Mouse (Mus musculus): Measurements from ENCODE around the gene Cdc26. TPM values are rescaled to one million over a fixed set of nuclear protein-coding genes. Genes with fewer than 3 reads are reported as not detected.

Gene Cdc26
- polyA plus RNA-seq, 1 experiment from 2014 or later: 104 TPM

DNA sequence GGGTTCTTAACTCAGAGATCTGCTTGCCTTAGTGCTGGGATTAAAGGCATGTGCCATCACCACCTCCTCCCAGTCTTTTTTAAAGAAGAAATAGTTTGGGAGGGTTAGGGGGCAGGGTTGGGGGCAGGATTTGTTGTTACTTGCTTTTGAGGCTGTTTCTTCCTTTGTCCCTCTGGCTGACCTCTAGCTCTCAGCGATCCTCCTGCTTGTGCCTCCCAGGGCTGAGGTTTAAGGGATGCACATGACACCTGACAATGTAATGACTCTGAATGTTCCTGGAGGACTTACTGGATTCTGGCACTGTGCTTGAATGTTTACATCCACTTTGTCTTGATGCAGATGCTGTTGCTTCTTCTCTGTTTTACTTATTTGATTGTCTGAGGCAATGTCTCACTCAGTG lies 36.0 kb downstream of the Cdc26 start:
- no peak overlapping the region for H3K9ac ChIP-seq (replicated peaks)
- no peak overlapping the region for H3K27ac ChIP-seq (replicated peaks)
- H3K4me3 ChIP-seq: no peak overlapping the region
- 0% methylated on average over 1 of the region's 1 CpGs for WGBS
- H3K4me2 ChIP-seq (replicated peaks): no peak overlapping the region
- H3K36me3 ChIP-seq: no peaks in the 10 kb centered on the region
- no peaks in the 10 kb centered on the region for H3K4me1 ChIP-seq
- H3K9me3 ChIP-seq: no peaks in the 10 kb centered on the region
- no peak for ATAC-seq (replicated peaks)
- no peaks in the 10 kb centered on the region for H3K27me3 ChIP-seq

DNA sequence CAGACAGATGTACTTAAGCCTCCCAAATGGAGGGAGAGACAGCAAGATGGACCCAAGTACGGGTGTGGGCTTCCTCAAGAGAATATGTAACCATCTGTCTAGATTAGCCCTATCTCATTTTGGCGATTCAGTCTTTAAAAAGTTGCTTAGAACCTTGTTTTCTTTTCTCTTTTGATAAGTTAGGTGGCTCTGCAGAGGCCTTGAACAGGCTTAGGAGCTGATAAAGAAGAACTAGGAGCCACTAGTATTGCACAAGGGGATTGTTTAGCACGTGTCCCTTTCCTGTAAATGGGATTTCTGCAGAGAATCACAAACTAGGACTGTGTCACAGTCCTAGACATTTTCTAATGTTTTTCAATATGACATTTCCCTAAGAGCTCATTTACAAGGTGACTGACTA lies 39.4 kb downstream of the Cdc26 start:
- H3K9me3 ChIP-seq: no peaks in the 10 kb centered on the region
- no peak for ATAC-seq (replicated peaks)

DNA sequence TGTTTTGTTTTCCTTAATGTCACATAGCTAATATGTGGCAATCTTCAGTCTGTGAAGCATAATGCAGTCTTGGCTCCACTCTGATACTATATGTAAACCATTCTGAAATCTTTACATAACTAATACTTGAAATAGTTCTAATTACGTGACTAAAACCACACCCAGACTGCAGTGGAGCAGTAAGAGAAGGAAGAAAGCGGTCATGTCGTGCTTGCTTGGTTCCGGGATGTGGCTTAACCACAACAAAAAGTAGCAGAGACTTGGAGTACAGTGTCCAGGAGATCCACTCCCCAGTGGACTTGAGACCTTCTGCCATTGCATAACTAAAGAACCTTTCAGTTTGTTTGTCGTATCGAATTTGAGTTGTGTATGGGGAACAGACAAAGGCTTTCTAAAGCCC lies 40.9 kb downstream of the Cdc26 start:
- no peak overlapping the region for H3K4me2 ChIP-seq (replicated peaks)
- H3K4me1 ChIP-seq: no peaks in the 10 kb centered on the region
- ATAC-seq (replicated peaks): no peak
- no peaks in the 10 kb centered on the region for H3K36me3 ChIP-seq
- no peaks in the 10 kb centered on the region for H3K27me3 ChIP-seq
- H3K9ac ChIP-seq (replicated peaks): no peak overlapping the region
- H3K4me3 ChIP-seq: no peak overlapping the region
- H3K27ac ChIP-seq (replicated peaks): no peak overlapping the region
- no peaks in the 10 kb centered on the region for H3K9me3 ChIP-seq
- 89% methylated on average over 6 of the region's 6 CpGs for WGBS

More for the DNA sequence above, 39.4 kb downstream of the Cdc26 start:
- no peaks in the 10 kb centered on the region for H3K36me3 ChIP-seq
- H3K9ac ChIP-seq (replicated peaks): no peak overlapping the region
- no peak overlapping the region for H3K4me2 ChIP-seq (replicated peaks)
- H3K27me3 ChIP-seq: no peaks in the 10 kb centered on the region
- WGBS: 87% methylated on average over 3 of the region's 3 CpGs
- no peak overlapping the region for H3K27ac ChIP-seq (replicated peaks)
- H3K4me1 ChIP-seq: no peaks in the 10 kb centered on the region
- no peak overlapping the region for H3K4me3 ChIP-seq

DNA sequence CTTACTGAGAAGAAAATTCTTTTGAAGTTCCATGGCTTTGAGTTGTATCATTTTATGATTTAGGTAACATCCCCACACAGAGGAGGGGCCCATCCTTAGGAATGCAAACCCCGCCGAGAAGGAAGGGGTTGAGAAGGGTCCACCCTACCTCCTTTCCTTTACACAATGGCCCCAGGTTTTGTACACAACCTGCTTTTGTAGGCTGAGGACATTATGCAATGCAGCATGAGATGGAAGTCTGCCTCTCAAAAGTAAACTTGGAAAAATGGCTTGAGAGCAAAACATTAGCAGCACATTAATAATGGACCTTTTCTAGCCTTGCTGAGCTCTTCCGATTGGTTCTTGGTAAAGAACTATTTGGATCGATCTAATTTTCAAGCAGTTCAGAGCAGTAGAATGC lies 42.2 kb downstream of the Cdc26 start:
- H3K9me3 ChIP-seq: no peaks in the 10 kb centered on the region
- ATAC-seq (replicated peaks): no peak
- 84% methylated on average over 4 of the region's 4 CpGs for WGBS
- no peaks in the 10 kb centered on the region for H3K36me3 ChIP-seq
- no peak overlapping the region for H3K4me2 ChIP-seq (replicated peaks)
- no peak overlapping the region for H3K4me3 ChIP-seq
- H3K4me1 ChIP-seq: peaks cover 8% of the 10 kb centered on the region
- no peak overlapping the region for H3K27ac ChIP-seq (replicated peaks)
- no peaks in the 10 kb centered on the region for H3K27me3 ChIP-seq
- H3K9ac ChIP-seq (replicated peaks): no peak overlapping the region

DNA sequence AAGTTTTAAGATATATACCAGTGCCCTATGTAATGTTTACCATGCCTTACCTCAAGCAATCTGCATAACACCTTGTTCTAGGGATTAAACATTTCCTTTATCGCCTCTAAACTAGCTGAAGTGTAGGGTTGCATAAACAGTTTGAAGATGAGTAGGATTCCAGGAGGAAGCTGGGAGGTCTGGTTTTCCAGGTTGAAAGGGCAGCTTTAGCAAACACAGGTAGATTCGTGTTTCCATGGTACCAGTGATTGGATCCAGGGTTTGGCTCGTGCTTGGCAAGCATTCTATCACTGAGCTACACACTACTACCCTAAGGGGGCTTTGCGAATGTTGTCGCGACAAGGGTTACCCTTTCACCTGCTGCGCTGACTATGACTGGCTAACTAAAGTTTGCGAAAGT lies 44.1 kb downstream of the Cdc26 start:
- Histone ChIP-seq H3K4me1 (peaks cover 17% of the 10 kb centered on the region), H3K4me3 (no peak overlapping the region), H3K9ac (replicated peaks) (no peak overlapping the region), H3K9me3 (no peaks in the 10 kb centered on the region), H3K27me3 (no peaks in the 10 kb centered on the region), H3K4me2 (replicated peaks) (no peak overlapping the region), H3K36me3 (no peaks in the 10 kb centered on the region), H3K27ac (replicated peaks) (no peak overlapping the region)
- ATAC-seq (replicated peaks): no peak
- WGBS: 93% methylated on average over 8 of the region's 8 CpGs

DNA sequence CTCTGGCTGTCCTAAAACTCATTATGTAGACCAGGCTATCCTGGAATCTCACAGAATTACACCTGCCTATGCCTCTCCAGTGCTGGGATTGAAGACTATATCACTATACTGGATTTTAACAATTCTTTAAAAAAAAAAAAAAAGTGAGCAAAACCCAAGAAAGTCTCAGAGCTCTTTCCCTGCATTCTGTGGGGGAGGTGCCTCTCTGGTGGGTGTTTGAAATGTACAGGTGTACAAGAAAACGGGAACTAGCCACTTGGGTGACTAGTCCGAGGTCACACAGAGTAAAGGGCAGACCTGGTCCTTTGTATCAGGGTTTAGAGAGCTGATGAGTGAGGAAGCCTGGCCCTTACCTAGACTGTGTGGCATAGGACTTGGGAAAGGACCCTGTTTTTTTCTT lies 46.0 kb downstream of the Cdc26 start:
- 89% methylated on average over 2 of the region's 2 CpGs for WGBS
- no peaks in the 10 kb centered on the region for H3K9me3 ChIP-seq
- H3K4me1 ChIP-seq: peaks cover 23% of the 10 kb centered on the region
- ATAC-seq (replicated peaks): no peak
- no peaks in the 10 kb centered on the region for H3K27me3 ChIP-seq
- no peak overlapping the region for H3K4me3 ChIP-seq
- H3K27ac ChIP-seq (replicated peaks): no peak overlapping the region
- H3K4me2 ChIP-seq (replicated peaks): no peak overlapping the region
- no peaks in the 10 kb centered on the region for H3K36me3 ChIP-seq
- no peak overlapping the region for H3K9ac ChIP-seq (replicated peaks)

DNA sequence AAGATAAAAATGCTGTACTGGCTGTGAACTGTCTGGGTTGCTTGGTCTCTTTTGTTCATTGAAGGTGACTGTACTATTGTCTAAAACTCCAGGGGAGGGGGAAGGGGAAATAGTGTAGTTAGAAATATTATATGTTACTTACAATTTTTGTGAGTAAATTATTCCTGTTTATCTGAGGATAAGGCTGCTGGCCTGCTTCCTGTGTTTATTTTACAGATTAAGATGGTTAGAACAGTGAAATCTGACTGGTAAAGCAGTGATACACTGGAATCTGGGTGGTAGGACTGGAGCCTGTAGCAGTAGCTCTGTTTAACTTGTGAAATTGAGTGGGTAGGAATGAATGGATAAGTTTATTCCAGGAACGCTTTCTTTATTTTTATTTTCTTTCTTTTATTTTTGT lies 46.4 kb downstream of the Cdc26 start:
- Histone ChIP-seq H3K4me2 (replicated peaks) (peak overlapping the region; percentile 54), H3K36me3 (no peaks in the 10 kb centered on the region), H3K9ac (replicated peaks) (no peak overlapping the region), H3K4me3 (peak overlapping the region; percentile 71; the same call in 1 of the 2 replicates), H3K9me3 (no peaks in the 10 kb centered on the region), H3K27me3 (no peaks in the 10 kb centered on the region), H3K27ac (replicated peaks) (no peak overlapping the region), H3K4me1 (peaks cover 23% of the 10 kb centered on the region)
- ATAC-seq (replicated peaks): no peak
- WGBS: 100% methylated on average over 1 of the region's 1 CpGs

DNA sequence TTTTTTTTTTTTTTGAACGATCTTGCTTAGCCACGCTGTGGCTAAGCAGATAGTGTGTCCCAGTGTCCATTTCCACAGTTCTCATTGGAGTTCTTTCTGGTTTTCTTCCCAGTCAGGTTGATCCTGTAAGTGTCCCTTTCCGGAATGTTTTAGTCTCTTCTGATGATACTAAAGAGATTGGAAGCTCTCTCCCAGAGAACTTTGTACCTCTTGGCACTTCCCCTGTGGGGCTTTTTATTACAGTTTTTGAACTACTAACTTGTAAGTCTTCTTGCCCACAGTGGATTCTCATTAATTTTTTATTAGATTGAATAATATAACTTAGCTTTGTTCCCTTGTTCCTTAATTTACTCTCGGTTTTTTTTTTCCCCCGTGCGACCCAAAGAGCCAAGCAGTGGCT lies 46.9 kb downstream of the Cdc26 start:
- WGBS: 50% methylated on average over 6 of the region's 6 CpGs
- H3K27me3 ChIP-seq: no peaks in the 10 kb centered on the region
- no peak overlapping the region for H3K27ac ChIP-seq (replicated peaks)

DNA sequence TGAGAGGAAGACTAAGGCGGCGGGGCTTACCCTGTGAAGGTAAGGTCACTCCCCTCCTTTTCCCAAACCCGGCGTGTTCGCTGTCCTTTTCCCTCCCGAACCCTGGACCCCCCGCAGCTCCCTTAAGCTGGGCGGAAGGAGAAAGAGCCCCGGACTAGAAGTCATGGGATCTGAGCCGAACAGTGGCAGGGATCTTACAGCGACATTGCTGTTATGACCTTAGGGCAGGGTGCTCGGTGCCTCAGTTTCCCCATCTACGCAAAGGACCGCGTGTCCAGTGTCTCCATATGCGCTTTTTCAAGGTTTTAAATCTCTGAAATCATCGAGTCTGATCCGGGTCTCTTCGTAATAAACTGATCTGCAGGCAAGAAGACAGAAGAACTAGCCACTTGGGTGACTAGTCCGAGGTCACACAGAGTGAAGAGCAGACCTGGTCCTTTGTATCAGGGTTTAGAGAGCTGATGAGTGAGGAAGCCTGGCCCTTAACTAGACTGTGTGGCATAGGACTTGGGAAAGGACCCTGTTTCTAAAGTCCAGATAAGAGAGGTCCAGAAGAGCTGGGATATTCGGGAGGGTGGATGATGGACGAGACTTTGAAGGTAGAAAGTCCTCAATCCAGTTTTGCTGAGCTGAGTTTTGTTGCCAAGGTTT lies 47.5 kb downstream of the Cdc26 start:
- Histone ChIP-seq H3K36me3 (no peaks in the 10 kb centered on the region), H3K4me2 (replicated peaks) (peak overlapping the region; percentile 54), H3K4me1 (peaks cover 23% of the 10 kb centered on the region), H3K9me3 (no peaks in the 10 kb centered on the region), H3K9ac (replicated peaks) (peak overlapping the region; percentile 61), H3K4me3 (peak overlapping the region; percentile 71), H3K27me3 (no peaks in the 10 kb centered on the region), H3K27ac (replicated peaks) (0 out of 2 replicates have a peak overlapping the region, but pooled peaks have one; percentile 24)
- under 1% methylated on average over 21 of the region's 22 CpGs for WGBS
- 0 out of 2 replicates have a peak, but pooled peaks have one; percentile 3 for ATAC-seq (replicated peaks)

More for the DNA sequence above, 46.9 kb downstream of the Cdc26 start:
- Histone ChIP-seq H3K4me3 (peak overlapping the region; percentile 71), H3K36me3 (no peaks in the 10 kb centered on the region), H3K4me1 (peaks cover 23% of the 10 kb centered on the region), H3K9me3 (no peaks in the 10 kb centered on the region), H3K4me2 (replicated peaks) (peak overlapping the region; percentile 54), H3K9ac (replicated peaks) (peak overlapping the region; percentile 61; the same call in 1 of the 2 replicates)
- ATAC-seq (replicated peaks): no peak

DNA sequence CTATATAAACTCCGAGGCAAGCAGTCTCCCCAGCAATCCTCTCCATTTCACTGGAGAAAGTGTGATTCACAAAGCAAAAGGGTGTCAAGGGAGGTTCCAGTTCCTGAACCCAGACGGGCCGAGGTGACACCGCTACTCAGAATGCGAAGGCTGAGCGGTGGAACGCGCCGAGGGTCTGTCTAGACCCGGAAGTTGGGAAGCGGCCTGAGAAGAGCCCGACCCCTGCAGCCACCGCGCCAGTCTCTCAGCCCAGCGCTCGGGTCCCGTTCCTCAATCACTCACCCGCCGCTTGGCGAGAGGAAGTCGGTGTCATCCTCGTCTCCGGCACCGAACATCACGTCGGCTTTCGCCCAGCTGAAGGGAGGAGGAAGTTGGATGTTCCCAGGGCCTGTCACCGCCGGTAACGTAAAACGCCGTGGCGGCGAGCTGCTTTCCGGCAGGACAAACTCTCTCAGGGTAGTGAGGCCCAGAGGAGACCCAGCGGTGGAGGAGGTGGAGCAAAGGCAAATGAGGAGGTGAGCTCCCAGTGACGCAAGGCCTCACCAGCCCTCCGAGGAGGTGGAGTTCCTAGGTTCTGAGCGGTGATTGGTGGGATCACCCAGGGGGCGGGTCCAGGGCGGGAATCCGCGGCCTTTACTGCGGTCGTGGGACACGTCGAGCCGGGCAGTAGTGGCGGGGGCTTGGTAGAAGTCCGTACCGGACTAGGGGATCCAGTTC lies 48.2 kb downstream of the Cdc26 start, which contains the start of the genes Fkbp15 and Slc31a1:
Gene Fkbp15 (minus strand): TSS at position 461 of the 717 bp plus-strand sequence.
Gene Slc31a1 (plus strand): TSS at position 640 of the 717 bp plus-strand sequence.
- Histone ChIP-seq H3K4me1 (peaks cover 23% of the 10 kb centered on the region), H3K27me3 (no peaks in the 10 kb centered on the region), H3K9me3 (no peaks in the 10 kb centered on the region), H3K4me2 (replicated peaks) (peak within 1 kb of the TSS; percentile 68), H3K4me3 (peak within 1 kb of the TSS; percentile 71), H3K27ac (replicated peaks) (peak within 1 kb of the TSS; percentile 81), H3K36me3 (no peaks in the 10 kb centered on the region), H3K9ac (replicated peaks) (peak within 1 kb of the TSS; percentile 61)
- peak; percentile 100 for ATAC-seq (replicated peaks)
- under 1% methylated on average over 51 of the region's 51 CpGs for WGBS

DNA sequence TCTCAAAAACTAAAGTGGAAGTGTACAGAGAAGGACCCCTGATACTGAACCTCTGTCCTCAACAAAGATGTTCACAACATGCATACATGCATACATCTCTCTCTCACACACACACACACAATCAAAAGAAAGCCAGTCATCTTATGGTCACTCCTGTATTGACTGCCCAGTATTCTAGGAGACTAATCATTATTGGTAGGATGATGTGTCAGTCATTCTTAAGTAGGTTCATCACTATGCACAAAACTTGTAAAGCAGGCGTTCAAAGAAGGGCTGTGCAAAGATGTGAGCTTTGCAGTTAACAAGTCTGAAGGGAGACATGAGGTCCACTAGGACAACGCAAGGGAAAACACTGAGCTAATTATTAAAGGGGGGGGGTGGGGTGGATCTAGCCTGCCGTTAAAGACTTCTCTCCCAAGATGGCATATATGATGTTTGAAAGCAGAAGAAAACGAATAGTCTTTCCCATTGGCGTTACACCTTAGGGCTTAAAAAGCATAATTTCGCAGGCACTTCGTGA lies 49.1 kb downstream of the Cdc26 start:
- H3K4me3 ChIP-seq: peak overlapping the region; percentile 71
- no peaks in the 10 kb centered on the region for H3K27me3 ChIP-seq
- peak overlapping the region; percentile 60 for H3K9ac ChIP-seq (replicated peaks)
- 49% methylated on average over 7 of the region's 7 CpGs for WGBS
- peak overlapping the region; percentile 81; the same call in 1 of the 2 replicates for H3K27ac ChIP-seq (replicated peaks)
- no peaks in the 10 kb centered on the region for H3K9me3 ChIP-seq
- H3K4me1 ChIP-seq: peaks cover 23% of the 10 kb centered on the region
- no peaks in the 10 kb centered on the region for H3K36me3 ChIP-seq
- peak overlapping the region; percentile 68 for H3K4me2 ChIP-seq (replicated peaks)
- ATAC-seq (replicated peaks): no peak

DNA sequence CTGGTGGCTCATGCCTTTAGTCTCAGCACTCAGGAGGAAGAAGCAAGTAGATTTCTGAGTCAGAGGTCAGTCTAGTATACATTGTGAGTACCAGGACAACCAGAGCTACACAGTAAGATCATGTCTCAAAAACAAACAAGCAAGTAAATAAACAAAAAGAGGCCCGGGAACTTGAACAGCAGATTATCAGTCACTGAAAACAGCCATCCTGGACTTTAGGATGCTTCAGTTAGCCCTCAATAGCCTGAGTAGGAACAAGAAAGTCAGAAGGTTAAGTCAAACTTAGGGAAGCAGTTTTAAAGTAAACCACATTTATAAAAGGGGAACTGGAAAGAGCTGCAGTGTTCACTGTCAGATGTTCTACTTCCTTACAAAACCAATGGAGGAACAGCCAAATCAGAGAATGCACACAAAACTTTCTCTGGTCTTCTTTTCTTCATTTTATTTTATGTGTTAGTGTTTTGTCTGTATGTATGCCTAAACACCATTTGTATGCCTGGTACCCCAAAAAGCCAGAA lies 50.8 kb downstream of the Cdc26 start:
- Histone ChIP-seq H3K9ac (replicated peaks) (no peak overlapping the region), H3K4me2 (replicated peaks) (no peak overlapping the region), H3K36me3 (no peaks in the 10 kb centered on the region), H3K9me3 (no peaks in the 10 kb centered on the region), H3K4me3 (no peak overlapping the region), H3K27ac (replicated peaks) (no peak overlapping the region), H3K4me1 (peaks cover 23% of the 10 kb centered on the region), H3K27me3 (no peaks in the 10 kb centered on the region)
- no peak for ATAC-seq (replicated peaks)
- WGBS: 95% methylated on average over 1 of the region's 1 CpGs
